Mouse (Mus musculus): ENCODE measurements around the gene Taar7a. TPM values are rescaled to one million over a fixed set of nuclear protein-coding genes. Genes with fewer than 3 reads are reported as not detected.

The Taar7a gene
- polyA plus RNA-seq, 1 experiment from 2014 or later, result not detected

DNA sequence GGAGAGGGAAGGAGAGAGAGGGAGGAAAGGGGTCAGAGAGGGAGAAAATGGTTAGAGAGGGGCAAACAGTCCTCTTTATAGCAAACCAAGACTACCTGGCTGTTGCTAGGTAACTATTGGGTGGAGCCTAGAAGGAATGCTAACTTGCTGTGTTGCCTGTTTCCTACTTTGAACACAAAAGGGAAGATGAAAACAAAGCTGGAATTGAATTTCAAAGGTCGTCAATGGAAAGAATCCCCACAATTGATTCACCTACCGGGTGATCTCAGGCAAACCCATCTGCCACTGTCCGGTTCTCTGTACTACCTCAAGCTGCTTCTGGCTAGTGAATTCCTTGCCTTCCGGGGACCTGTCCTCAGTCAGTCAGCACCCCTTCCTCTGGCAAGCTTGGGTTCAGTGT is 15.3 kb downstream of the Taar7a start:
- H3K27ac ChIP-seq, result no peak overlapping the region
- H3K9ac ChIP-seq, result no peak overlapping the region
- no peaks in the 10 kb centered on the region for H3K27me3 ChIP-seq
- 60% methylated on average over 4 of the region's 4 CpGs for WGBS
- no peak overlapping the region for H3K4me3 ChIP-seq
- H3K36me3 ChIP-seq, result no peaks in the 10 kb centered on the region
- no peak for ATAC-seq (ENCODE audit: low FRiP score, low read depth)
- H3K9me3 ChIP-seq, result no peaks in the 10 kb centered on the region
- H3K4me2 ChIP-seq (replicated peaks), result no peak overlapping the region
- no peaks in the 10 kb centered on the region for H3K4me1 ChIP-seq

DNA sequence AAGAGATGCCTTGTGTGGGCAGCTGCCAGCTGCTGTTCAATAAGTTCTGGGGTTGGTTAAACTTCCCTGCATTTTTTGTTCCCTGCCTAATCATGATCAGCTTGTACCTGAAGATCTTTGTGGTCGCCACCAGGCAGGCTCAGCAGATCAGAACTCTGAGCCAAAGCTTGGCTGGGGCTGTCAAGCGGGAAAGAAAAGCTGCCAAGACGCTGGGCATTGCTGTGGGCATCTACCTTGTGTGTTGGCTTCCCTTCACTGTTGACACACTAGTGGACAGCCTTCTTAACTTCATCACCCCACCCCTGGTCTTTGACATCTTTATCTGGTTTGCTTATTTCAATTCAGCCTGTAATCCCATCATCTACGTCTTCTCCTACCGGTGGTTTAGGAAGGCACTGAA is 22.0 kb downstream of the Taar7a start:
- Histone ChIP-seq H3K4me3 (no peak overlapping the region), H3K27me3 (no peaks in the 10 kb centered on the region), H3K4me2 (replicated peaks) (no peak overlapping the region), H3K36me3 (no peaks in the 10 kb centered on the region), H3K9me3 (no peaks in the 10 kb centered on the region), H3K4me1 (no peaks in the 10 kb centered on the region), H3K27ac (no peak overlapping the region), H3K9ac (no peak overlapping the region)
- WGBS, result 86% methylated on average over 5 of the region's 5 CpGs
- no peak for ATAC-seq (ENCODE audit: low FRiP score, low read depth)

- Histone ChIP-seq H3K9ac (no peak within 1 kb of the TSS), H3K4me3 (no peak within 1 kb of the TSS), H3K4me2 (replicated peaks) (no peak within 1 kb of the TSS), H3K9me3 (no peaks in the 10 kb centered on the region), H3K27me3 (no peaks in the 10 kb centered on the region), H3K4me1 (no peaks in the 10 kb centered on the region), H3K27ac (no peak within 1 kb of the TSS), H3K36me3 (no peaks in the 10 kb centered on the region)
- ATAC-seq (ENCODE audit: low FRiP score, low read depth), result no peak
- 85% methylated on average over 11 of the region's 11 CpGs for WGBS
Observed at GRCm38 (mm10) chr10:23970656-23971165, 22.6 kb downstream of the Taar7a start, which contains the start of gene Taar5. TSS of gene Taar5 (plus strand) at chr10:23970706.

- no peak overlapping the region for H3K4me2 ChIP-seq (replicated peaks)
- peaks cover 6% of the 10 kb centered on the region; the same call in 1 of the 2 replicates for H3K4me1 ChIP-seq
- no peaks in the 10 kb centered on the region for H3K36me3 ChIP-seq
- H3K4me3 ChIP-seq, result no peak overlapping the region
- H3K9me3 ChIP-seq, result no peaks in the 10 kb centered on the region
- H3K9ac ChIP-seq, result no peak overlapping the region
- no peak for ATAC-seq (ENCODE audit: low FRiP score, low read depth)
- H3K27me3 ChIP-seq, result no peaks in the 10 kb centered on the region
- no peak overlapping the region for H3K27ac ChIP-seq
- WGBS, result 92% methylated on average over 6 of the region's 6 CpGs
Observed at GRCm38 (mm10) chr10:23964921-23965610, 28.2 kb downstream of the Taar7a start.

GRCm38 (mm10) chr10:23963444-23963843 is 29.8 kb downstream of the Taar7a start:
- Histone ChIP-seq H3K27me3 (no peaks in the 10 kb centered on the region), H3K4me2 (replicated peaks) (no peak overlapping the region), H3K9me3 (no peaks in the 10 kb centered on the region), H3K9ac (no peak overlapping the region), H3K4me3 (no peak overlapping the region), H3K4me1 (peaks cover 6% of the 10 kb centered on the region; the same call in 1 of the 2 replicates), H3K36me3 (no peaks in the 10 kb centered on the region), H3K27ac (no peak overlapping the region)
- WGBS, result 42% methylated on average over 3 of the region's 3 CpGs
- ATAC-seq (ENCODE audit: low FRiP score, low read depth), result no peak

DNA sequence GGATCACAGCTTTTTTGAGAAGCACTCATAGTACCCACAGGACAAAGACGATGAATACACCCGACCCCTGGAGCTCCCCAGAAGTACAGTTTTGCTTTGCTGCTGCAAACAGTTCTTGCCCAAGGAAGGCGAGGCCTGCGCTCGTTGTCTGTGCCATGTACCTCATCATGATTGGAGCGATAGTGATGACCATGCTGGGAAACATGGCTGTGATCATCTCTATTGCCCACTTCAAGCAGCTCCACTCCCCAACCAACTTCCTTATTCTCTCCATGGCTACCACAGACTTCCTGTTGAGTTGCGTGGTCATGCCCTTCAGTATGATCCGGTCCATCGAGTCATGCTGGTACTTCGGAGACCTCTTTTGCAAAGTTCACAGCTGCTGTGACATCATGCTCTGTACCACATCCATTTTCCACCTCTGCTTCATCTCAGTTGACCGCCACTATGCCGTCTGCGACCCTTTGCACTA is 32.8 kb downstream of the Taar7a start, which contains the start of gene Taar4:
TSS of gene Taar4 (plus strand) at position 51 of the 472 bp plus-strand sequence.
- ATAC-seq (ENCODE audit: low FRiP score, low read depth), result no peak
- H3K27me3 ChIP-seq, result no peaks in the 10 kb centered on the region
- H3K9ac ChIP-seq, result no peak within 1 kb of the TSS
- 96% methylated on average over 13 of the region's 13 CpGs for WGBS
- H3K4me1 ChIP-seq, result peaks cover 6% of the 10 kb centered on the region; the same call in 1 of the 2 replicates
- no peaks in the 10 kb centered on the region for H3K9me3 ChIP-seq
- H3K36me3 ChIP-seq, result no peaks in the 10 kb centered on the region
- H3K4me3 ChIP-seq, result no peak within 1 kb of the TSS
- H3K4me2 ChIP-seq (replicated peaks), result no peak within 1 kb of the TSS
- no peak within 1 kb of the TSS for H3K27ac ChIP-seq

- H3K4me1 ChIP-seq, result peaks cover 6% of the 10 kb centered on the region; the same call in 1 of the 2 replicates
- no peak overlapping the region for H3K9ac ChIP-seq
- H3K9me3 ChIP-seq, result no peaks in the 10 kb centered on the region
- no peak overlapping the region for H3K27ac ChIP-seq
- ATAC-seq (ENCODE audit: low FRiP score, low read depth), result no peak
- H3K36me3 ChIP-seq, result no peaks in the 10 kb centered on the region
- H3K27me3 ChIP-seq, result no peaks in the 10 kb centered on the region
- 53% methylated on average over 3 of the region's 3 CpGs for WGBS
- no peak overlapping the region for H3K4me3 ChIP-seq
- no peak overlapping the region for H3K4me2 ChIP-seq (replicated peaks)
Observed at GRCm38 (mm10) chr10:23959071-23959470, 34.2 kb downstream of the Taar7a start.

DNA sequence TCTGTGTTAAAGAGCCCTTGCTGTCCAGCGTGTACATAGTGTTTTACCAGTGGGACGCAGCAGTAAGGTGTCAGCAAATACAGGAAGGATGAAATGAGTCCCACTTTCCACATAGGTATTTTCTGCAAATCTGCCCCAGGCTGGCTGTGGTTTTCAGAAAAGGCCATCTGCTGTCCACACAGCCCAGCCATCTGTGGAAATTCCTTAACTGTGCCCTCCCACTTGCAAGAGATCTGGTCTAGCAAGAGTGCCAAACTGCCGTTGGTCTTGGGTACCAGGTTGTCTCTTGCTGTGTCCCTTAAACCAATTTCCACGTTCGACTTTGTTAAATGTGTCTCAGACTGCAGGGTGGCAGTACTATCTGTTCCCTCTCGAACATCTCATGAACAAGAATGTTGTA is 41.6 kb downstream of the Taar7a start:
- Histone ChIP-seq H3K4me2 (replicated peaks) (no peak overlapping the region), H3K9ac (no peak overlapping the region), H3K27me3 (no peaks in the 10 kb centered on the region), H3K27ac (no peak overlapping the region), H3K4me3 (no peak overlapping the region), H3K36me3 (no peaks in the 10 kb centered on the region), H3K9me3 (no peaks in the 10 kb centered on the region), H3K4me1 (peaks cover 5% of the 10 kb centered on the region; the same call in 1 of the 2 replicates)
- no peak for ATAC-seq (ENCODE audit: low FRiP score, low read depth)
- 81% methylated on average over 6 of the region's 6 CpGs for WGBS

GRCm38 (mm10) chr10:23949508-23950005 is 43.7 kb downstream of the Taar7a start, which contains the start of gene Taar3:
TSS of gene Taar3 (plus strand) at chr10:23949558.
- no peak for ATAC-seq (ENCODE audit: low FRiP score, low read depth)
- peaks cover 10% of the 10 kb centered on the region; the same call in 1 of the 2 replicates for H3K4me1 ChIP-seq
- H3K9me3 ChIP-seq, result no peaks in the 10 kb centered on the region
- H3K27me3 ChIP-seq, result no peaks in the 10 kb centered on the region
- no peak within 1 kb of the TSS for H3K27ac ChIP-seq
- H3K4me2 ChIP-seq (replicated peaks), result no peak within 1 kb of the TSS
- WGBS, result 86% methylated on average over 16 of the region's 16 CpGs
- H3K4me3 ChIP-seq, result no peak within 1 kb of the TSS
- H3K9ac ChIP-seq, result no peak within 1 kb of the TSS
- H3K36me3 ChIP-seq, result no peaks in the 10 kb centered on the region

GRCm38 (mm10) chr10:23948026-23948425 is 45.3 kb downstream of the Taar7a start:
- Histone ChIP-seq H3K36me3 (no peaks in the 10 kb centered on the region), H3K27me3 (no peaks in the 10 kb centered on the region), H3K4me2 (replicated peaks) (no peak overlapping the region), H3K4me1 (peaks cover 10% of the 10 kb centered on the region; the same call in 1 of the 2 replicates), H3K9me3 (no peaks in the 10 kb centered on the region), H3K4me3 (no peak overlapping the region), H3K9ac (no peak overlapping the region), H3K27ac (no peak overlapping the region)
- ATAC-seq (ENCODE audit: low FRiP score, low read depth), result no peak
- 55% methylated on average over 7 of the region's 7 CpGs for WGBS

DNA sequence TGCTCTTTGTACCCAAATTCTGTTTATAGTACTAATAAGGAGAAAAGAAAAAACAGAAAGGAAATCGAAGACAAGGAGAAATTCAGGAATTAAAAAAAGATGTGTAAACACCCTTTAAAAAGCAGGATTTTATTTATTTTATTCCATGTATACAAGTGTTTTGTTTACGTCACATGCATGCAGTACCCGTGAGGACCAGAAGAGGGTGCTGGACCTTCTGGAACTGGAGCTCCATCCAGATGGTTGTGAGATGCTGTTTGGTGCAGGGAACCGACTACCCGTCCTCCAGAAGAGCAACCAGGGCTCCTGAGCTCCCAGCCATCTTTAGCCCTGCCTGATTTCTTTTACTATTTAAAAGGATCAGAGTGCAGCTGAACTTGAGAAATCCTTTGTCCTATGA is 50.8 kb downstream of the Taar7a start:
- ATAC-seq (ENCODE audit: low FRiP score, low read depth), result no peak
- no peaks in the 10 kb centered on the region for H3K9me3 ChIP-seq
- 0 out of 2 replicates have a peak, but pooled peaks cover 5% of the 10 kb centered on the region for H3K4me1 ChIP-seq
- no peaks in the 10 kb centered on the region for H3K36me3 ChIP-seq
- H3K4me3 ChIP-seq, result no peak overlapping the region
- H3K27ac ChIP-seq, result no peak overlapping the region
- no peaks in the 10 kb centered on the region for H3K27me3 ChIP-seq
- WGBS, result 75% methylated on average over 5 of the region's 5 CpGs
- no peak overlapping the region for H3K9ac ChIP-seq
- H3K4me2 ChIP-seq (replicated peaks), result no peak overlapping the region

Measured in limb, embryonic 13.5 days (tissue).